Mouse (Mus musculus) spleen, adult 12 weeks (tissue): Measurements from ENCODE around the gene Bcat2.
A peak's percentile ranks its signal among the peaks of the same experiment; 100 is the strongest.

ENCODE experiments used
- DNase-seq: peaks from one replicate; pipeline ENCODE4 v3.0.0; 2022; ENCODE audit warnings: low spot score

Gene Bcat2

DNA sequence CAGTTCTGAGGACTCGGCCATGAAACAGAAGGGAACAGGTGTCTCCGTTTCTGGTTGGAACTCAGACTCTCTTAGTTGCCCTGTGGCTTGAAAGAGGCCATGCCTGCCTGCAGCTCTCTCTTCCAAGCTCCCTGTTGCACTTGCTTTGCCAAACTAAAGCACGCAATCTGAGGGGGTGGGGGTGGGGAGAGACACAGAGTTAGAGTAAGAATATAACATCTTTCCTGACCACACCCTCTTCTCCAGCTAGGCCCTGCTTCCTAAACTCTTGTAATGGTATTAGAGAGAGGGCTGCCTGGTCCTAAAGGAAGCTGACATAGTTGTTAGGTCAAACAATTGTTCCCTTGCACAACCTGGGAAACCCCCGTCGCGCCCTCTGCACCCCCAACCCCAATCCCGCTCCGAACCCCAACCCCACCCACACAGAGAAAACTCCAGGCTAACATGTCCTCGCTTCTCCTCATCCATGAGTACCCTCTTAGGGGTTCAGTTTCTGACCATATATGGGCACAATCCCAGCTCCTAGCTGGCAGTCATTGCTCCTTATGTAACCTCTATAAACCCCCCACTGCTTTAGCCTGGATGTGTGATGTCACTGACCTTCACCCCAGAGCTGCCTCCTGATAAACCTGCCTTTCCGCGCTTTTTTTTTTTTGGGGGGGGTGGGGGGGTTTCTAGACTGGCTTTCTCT is 19.0 kb upstream of the Bcat2 start:
- no peak for DNase-seq

DNA sequence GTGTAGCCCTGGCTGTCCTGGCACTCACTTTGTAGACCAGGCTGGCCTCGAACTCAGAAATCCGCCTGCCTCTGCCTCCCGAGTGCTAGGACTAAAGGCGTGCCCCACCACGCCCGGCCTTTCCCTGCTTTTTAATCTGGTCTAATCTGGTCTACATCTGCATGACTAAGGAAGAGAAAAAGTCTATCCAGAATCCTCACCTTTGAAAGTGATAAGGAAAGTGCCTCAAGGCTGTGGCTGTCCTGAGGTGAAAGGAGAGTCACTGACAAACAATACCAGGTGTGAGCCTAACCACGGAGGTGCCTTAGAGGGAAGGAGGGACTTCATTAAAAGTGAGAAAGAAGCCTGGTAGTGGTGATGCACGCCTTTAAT is 18.5 kb upstream of the Bcat2 start:
- DNase-seq: no peak

DNA sequence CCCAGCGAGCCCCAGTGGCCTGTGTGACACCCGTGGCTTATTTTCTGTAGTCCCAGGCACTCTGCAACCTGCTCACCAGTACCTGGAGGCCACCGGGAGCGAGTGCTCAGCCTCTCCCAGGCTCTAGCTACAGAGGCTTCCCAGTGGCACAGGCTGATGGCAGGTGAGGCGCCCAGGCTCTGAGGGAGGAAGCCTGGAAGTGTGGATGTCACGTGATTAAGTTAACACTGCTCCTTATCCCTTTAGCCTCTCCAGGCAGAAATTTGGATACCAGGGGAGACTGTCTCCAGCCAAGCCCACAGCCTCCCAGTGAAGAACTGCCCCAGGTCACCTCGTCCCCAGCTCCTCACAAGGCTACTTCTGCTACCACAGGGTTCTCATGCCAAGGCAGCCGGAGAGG is 16.4 kb upstream of the Bcat2 start:
- DNase-seq: no peak

DNA sequence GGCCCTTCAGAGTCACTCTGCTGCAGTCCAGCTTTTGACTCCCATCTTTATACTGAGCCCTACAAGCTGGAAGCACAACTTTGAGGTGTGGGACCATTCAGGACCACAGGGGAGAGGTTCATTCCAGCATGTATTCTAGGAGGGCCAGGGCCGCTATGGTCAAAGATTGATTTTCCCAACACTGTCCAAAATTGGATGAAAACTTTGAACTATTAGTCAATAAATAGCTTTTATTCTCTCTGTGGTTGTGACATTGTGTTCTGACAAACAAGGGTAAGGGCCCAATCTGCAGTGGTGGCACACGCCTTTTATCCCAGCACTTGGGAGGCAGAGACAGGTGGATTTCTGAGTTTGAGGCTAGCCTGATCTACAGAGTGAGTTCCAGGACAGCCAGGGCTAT is 16.0 kb upstream of the Bcat2 start:
- DNase-seq: no peak

DNA sequence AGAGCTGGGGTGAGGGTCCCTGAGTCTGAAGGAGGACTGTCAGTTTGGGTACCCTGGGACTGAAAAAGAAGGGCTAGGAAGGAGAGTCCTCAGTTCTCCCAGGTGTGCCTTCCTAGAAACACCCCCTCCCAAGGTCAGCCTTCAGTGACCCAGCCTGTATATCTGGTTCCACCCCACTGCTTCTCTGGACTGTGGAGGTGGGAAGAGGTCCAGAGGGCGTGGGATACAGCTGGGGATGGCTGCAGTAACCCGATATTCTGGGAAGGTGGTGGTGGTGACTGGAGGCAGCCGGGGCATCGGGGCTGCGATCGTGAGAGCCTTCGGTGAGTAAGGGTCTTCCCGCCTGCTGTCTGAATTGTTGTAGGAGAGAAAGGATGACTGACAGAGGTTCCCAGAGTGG is 15.2 kb upstream of the Bcat2 start, which contains the start of gene Hsd17b14:
Hsd17b14 (plus strand) TSS at position 150 of the 400 bp plus-strand sequence.
- DNase-seq: no peak

DNA sequence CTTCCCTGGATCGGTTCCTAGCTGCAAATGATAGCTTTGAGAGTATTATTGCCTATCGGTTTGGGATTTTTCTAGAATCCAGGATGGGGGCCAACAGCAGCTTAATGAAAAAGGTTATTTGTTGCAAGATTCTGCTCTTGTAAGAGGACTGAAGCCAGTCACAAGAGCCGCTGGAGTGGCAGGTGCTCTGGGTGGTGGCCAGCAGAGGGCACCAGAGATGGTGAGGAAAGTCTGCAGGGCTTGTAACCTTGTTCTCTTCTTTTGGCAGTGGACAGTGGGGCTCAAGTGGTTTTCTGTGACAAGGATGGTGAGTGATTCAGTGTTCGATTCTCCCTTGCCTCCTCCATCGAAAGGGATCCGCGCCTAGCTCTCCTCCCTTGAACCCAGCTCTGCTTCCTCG is 14.2 kb upstream of the Bcat2 start:
- peak; percentile 66 for DNase-seq

DNA sequence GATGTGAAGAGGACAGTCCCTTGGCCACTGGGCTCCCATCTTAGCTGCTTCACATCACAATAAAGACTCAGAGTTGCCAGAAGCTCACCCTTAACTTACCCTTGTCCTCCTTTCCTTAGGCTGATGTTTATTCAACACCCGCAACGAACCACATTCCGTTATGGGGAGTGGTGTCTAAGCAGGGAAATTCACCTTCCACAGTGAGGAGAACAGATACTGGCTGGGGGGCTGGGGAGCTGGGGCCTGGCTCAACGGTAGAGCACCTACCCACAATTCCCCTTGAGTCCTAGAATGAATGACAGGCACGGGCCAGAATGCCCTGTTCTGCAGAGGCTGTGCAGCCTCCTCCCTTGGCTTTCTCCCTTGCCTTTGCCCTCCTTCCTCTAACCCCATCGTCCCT is 11.0 kb upstream of the Bcat2 start:
- DNase-seq: no peak

DNA sequence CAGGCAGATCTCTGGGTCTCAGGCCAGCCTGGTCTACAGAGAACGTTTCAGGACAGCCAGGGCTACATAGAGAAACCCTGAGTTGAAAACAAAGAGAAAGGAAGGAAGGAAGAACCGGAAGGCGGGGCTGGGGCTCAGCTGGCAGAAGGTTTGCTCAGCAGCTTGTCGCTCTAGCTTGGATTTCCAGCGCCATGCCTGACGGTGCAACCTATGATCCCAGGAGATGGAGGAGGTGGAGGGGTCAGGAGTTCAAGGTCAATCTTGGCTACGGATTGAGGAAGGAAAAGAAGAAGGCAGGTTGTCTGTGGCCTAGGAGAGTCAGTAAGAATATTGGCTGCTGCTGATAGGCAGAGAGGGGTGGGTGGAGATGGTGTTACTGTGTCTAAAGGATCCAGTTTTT is 9.7 kb upstream of the Bcat2 start:
- DNase-seq: no peak

DNA sequence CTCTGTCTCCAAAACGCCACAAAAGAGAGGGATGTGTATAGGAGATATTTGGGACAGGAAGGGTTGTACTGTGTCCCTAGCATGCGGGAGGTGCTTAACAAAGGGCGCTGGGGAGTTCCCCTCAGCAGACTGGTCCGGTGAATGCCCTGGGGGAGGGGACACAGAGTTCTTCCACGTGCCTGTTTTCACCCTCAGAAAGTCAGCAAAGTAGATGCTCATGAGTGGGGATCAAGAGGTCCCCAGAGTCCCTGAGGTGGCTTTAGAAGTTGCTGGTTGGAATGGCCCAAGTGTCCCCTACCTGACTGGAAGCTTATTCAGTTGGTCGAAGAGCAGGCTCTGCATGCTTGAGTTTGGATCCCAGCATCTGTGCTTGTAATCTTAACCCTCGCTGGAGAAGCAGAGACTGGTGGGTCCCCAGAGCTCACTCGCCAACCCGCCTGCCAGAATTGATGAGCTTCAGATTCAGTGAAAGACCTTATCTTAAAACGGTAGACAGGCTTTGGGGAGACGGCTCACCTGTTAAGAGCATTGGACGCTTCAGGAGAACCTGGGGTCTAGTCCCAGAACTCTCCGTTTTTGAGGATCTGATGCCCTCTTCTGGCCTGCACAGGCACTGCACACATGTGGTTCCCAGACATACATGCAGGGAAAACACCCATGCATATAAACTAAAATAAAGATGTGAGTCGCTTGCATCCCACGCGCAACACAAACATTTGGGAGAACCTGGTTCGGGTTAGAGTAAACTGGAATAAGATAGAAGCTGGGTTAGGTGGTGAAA is 8.9 kb upstream of the Bcat2 start:
- DNase-seq: peak; percentile 66

DNA sequence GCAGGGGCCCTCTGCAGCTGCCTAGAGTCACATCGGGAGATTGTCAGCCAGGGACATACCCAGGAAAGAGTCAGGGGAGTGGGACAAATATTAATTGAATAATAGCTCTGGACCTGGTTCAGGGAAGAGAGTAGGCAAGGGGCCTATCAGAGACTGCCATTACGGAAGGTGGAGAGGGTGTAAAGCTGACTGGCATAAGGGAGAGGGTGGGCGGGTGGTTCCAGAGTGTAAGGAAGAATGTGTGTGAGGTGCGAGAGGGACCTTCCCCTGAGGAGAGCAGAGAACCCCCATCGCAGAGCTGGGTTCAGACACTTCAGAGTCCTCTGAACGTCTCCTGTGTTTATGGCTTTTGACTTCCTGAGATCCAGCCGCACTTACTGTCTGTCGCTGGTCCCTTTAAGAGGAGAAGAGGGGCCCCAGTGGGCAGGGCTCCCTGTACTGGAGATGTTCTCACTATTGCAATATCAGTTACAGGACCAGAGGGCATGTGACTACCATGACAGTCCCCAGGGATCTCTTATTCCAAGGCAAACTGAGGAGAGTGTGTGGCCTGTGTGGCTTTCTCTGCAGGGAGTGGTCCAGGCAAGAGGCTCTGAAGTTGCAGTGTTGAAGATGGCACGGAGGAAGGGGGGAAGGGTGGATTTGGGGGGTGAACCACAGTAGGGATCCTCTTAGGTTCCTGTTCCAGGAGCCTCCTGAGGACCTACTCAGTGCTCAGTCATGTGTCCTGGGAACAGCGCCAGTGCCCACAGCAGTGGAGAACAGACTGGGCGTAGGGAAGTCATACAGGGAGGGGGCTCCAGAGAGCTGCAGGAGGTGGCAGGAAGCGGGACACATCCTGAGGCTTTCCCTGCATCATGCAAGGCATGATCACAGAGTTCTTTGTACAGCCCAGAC is 8.1 kb upstream of the Bcat2 start:
- DNase-seq: no peak

DNA sequence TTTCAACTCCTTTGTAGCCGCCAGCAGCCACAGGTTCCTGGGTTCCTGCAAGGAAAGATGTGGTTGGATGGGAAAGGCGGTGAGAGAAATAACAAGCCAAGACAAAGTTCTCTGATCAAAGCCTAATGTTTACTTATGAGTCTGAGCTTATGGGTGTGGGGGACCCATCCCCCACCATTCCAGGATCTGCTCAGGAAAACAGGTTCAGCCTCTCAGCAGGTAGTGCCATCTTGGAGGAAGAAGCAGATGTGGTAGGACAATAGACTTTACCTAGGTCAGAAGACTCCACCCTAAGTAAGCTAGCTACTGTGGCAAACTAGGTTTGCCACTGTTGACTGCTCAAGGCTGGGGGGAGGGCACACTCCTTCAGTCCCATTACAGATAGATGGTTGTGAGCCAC is 5.1 kb upstream of the Bcat2 start:
- DNase-seq: no peak

DNA sequence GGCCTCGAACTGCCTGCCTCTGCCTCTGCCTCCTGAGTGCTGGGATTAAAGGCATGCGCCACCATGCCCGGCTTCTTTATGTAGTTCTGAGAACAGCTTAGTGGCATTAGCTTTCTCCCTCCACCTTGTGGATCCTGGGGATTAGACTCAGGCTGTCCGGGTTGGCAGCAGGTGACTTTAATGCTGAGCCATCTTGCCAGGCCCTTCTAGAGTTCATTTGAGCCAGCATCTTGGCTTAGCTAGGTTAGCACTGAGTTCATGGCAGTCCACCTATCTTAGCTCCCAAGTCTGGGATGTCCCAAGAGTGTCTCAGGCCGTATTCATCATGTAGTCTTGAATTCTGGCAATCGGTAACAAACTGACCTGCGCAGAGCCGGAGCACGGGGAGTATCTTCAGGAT is 4.5 kb upstream of the Bcat2 start:
- no peak for DNase-seq

DNA sequence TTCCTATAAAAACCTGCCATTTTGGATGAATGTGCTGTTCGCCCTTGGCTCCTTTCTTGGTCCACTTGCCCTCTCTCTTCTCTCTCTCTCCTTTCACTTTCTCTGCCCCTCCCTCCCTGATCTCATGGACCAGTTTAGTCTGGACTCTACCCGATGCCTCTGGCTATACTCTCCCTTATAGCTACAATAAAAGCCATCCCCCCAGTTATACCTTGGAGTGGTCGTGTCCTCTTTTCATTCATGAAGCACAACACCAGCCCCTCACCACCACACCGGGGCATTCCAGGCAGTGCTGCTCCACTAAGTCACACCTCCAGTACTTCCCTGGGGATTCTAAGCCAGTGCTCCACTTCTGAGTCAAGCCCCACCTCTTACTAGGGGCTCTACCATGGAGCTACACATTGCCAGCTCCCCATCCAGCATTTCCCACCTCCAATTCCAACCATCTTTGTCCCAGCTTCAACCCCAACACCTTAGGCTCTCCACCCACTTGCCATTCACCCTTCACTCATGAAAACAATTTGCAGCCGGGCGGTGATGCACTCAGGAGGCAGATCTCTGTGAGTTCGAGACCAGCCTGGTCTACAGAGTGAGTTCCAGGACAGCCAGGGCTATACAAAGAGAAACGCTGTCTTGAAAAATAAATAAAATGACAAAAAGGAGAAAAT is 2.7 kb upstream of the Bcat2 start:
- no peak for DNase-seq

DNA sequence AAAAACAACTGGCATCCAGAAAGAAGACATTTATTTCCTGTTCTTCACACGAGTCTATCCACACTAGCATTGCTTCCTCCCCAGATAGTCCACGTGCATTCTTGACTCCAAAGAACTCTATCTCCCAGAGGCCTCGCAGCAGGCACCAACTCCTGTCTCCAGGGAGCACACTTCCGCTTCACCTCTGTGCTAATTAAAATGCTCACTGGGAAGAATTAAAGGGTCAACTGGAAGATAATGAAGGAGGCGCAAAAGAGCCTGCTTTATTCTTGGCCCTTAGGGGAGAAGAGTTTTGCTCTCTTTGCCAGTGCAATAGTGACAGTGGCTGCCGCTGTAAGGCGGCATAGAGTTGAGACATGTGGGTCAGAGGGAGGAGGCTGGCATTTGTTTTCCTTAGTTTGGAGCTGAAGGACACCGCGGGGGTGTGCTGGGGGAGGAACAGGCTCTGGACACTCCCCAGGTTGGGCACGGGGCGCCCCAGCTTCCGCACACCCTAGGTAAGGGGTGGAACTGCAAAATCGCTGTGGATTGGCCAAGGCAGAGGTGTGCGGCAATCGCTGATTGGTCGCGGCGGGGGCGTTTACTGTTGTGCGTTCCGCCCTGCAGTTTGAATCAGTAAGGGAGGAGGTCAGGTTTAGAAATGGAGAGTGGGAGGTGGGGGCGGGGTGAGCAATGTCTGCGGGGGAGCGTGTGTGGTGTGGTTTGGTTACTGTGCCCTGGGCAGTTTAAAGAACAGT is 2.0 kb upstream of the Bcat2 start:
- peak; percentile 61 for DNase-seq

DNA sequence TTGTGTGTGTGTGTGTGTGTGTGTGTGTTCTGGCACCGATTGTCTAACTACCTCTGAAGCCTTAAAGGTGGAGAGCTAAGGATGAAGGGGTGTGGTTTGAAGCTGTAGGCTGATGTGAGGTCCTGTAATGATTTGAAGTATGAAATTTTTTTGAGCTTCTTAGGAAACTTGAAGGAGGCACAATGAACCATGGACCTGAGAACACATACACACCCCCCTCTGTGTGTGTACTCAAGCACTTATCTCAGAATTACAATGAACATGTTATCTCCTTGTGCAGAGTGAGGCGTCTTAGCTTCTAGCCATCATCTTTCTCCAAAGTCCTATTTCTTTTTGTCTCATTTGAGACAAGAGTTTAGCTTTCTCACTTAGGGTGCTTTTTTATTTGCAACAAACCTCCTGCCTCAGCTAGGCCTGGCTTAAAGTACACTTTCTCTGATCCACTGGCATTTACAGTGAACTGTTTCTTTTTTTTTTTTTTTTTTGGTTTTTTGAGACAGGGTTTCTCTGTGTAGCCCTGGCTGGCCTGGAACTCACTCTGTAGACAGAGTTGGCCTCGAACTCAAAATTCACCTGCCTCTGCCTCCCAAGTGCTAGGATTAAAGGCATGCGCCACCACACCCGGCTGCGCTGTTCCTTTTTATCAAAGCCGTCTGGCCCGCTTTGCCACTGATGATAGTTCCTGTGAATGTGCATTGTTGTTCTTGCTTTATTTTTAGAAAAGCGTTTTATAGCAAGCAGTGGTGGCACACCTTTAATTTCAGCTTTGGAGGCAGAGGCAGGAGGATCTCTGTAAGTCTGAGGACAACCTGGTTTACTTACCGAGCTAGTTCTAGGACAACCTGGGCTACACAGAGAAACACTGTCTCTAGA is 1.1 kb upstream of the Bcat2 start:
- no peak for DNase-seq

DNA sequence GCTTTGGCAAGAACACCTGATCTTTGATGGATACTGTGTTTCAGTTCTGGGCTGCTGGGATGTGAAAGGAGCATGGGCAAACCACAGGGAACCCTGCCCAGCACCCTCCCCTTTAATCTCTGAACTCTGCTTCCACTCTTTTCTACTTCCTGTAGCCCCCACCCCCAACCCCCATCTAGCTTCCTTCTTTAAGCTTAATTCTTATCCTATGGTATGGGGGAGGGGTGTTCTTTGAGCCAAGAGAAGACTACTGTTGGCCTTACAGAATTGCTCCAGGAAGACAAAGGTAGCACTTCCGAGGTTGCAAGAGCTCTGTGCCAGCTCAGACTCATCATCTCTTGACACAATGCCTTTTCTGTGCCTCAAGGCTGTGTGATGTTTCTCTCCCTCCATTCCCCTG is 2.0 kb downstream of the Bcat2 start:
- DNase-seq: no peak

DNA sequence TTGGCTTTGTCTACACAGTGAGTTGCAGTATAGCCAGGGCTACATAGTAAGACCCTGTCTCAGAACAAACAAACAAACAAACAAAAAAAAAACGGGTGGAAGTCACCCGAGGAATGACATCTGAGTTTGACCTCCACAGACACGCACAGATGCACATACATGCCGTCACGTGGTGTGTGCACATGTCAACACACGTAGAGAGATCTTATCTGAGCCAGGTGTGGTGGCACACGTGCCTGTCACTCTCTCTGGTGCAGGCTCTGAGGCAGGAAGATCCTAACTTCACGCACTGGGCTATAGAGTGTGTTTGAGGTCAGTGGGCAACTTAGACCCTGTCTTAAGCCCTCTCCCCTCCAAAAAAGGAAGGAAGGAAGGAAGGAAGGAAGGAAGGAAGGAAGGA is 4.0 kb downstream of the Bcat2 start:
- DNase-seq: no peak

DNA sequence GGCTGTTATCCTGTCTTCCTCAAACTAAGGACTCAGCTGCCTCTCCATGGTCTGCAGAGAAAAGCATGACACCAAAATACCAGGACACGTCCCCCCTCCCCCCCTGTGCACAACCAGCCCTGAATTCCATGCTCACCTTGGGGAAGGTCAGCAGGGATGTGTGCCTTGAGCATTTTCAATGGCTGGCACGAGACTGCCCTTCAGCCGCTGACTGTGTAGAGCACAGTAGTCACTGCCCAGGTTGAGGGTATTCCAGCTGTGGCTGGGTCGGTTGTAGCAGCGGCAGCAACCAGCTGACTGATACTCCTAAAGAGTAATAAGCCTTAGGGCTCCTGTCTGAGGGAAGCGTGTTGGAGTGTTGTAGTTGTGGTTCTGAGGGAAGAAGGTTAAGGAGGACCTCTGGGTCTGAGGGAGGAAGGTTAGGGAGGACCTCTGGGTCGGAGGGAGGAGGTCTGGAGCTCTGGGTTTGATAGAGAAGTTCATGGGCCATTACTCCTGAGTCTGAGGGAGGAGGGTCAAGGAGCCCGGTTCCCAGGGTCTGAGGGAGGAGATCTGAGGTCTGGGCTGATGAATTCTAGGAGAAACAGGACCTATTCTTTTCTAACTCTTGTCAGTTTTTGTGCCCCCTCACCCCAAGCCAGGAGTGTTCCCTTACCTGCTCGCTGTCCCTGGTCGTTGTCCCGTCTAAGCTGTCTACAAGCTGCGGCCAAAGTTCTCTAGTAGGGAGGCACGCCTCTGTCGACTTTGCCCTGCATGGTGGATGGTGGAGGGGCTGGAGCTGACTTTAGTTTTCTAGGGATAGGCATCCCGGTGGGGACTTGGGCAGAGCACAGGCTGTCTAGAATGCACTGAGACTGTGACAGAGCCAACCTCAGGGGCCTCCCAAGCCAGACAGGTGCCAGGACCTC is 4.8 kb downstream of the Bcat2 start:
- DNase-seq: no peak

DNA sequence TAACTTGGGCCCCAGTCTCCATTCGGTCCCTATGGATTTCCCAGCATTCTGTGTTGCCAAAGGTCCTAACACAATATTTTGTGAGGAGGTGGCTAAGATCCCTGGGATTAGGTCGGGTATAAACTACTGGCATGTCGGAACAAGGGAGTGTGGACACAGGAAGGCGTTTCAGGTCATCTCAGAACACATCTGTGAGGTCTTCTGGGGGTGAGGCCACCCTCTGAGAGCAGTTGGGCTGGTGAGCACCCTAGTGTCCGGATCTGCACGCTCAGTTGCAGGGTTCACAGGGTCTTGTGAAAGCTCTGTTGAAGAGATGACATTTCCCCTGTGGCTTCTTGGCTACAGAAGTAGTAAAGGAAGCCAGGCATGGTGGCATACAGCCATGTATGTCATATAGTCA is 16.0 kb downstream of the Bcat2 start:
- DNase-seq: no peak
